Mouse (Mus musculus) erythroblast, embryonic 14.5 days (primary cell): ENCODE data around the gene Fasl.

Experiments
- GATA1 ChIP-seq: IDR thresholded peaks from 2 replicates; pipeline ENCODE4 v1.6.1; 2012; ENCODE audit warnings: low read length, inconsistent platforms, mixed read lengths
- TAL1 ChIP-seq: IDR thresholded peaks from 3 replicates; pipeline ENCODE4 v1.6.1; 2012; ENCODE audit warnings: low read length, inconsistent platforms, mixed read lengths

- TF ChIP-seq TAL1: no peak
- TF ChIP-seq GATA1: no peak
Observed at GRCm38 (mm10) chr1:161761556-161761955, 26.7 kb downstream of the Fasl start.
